Mouse (Mus musculus) hematopoietic stem cell, adult 5-6 weeks (primary cell): ENCODE measurements around the gene Ankrd35. TPM values are rescaled to one million over a fixed set of nuclear protein-coding genes. Genes with fewer than 3 reads are reported as not detected.
"Not testable (repeated sequence)": the region's sequence is repeated elsewhere in the genome, so short reads cannot be mapped to it uniquely, and the experiment has no call there.

Source experiments
- ATAC-seq, 2 experiments: fragments of 125-278 bp in 1 of 2; replicated peaks in 1 of 2; 2 replicates each; pipeline ENCODE4 v1.8.0; 2016 to 2017; ENCODE audit warnings: inconsistent platforms in 2 of 2, mild to moderate bottlenecking in 2 of 2, moderate number of reproducible peaks in 2 of 2, low read depth in 1 of 2, moderate TSS enrichment in 1 of 2; ENCODE audit not compliant: low FRiP score in 2 of 2, poor library complexity in 2 of 2, severe bottlenecking in 2 of 2, insufficient read depth in 1 of 2, low TSS enrichment in 1 of 2
- total RNA-seq: library from RNA; stranded (forward); fragments of 172-1452, 232-1000 nt; gene quantifications from 2 replicates; pipeline ENCODE4 v1.2.3, GENCODE M21; 2017

Gene Ankrd35
- 0.06 TPM in 1 of 2 replicates, not detected in the other for total RNA-seq

GRCm38 (mm10) chr3:96669727-96670468 lies at the start of gene Ankrd35:
Ankrd35 (plus strand) TSS chr3:96670131.
- peak; percentile 96 to 98 for ATAC-seq

- no peak for ATAC-seq
These were observed 46.7 kb upstream of the Ankrd35 start for GRCm38 (mm10) chr3:96623201-96623600.

GRCm38 (mm10) chr3:96629729-96630600 lies 40.0 kb upstream of the Ankrd35 start, which contains the start of gene Rbm8a:
Rbm8a (plus strand) TSS chr3:96629933.
- ATAC-seq = peak; percentile 98 to 99

GRCm38 (mm10) chr3:96632058-96632457 lies 37.9 kb upstream of the Ankrd35 start:
- ATAC-seq = no peak

- no peak for ATAC-seq
These were observed 35.9 kb upstream of the Ankrd35 start for GRCm38 (mm10) chr3:96634015-96634414.

GRCm38 (mm10) chr3:96634928-96635879 lies 34.7 kb upstream of the Ankrd35 start, which contains the start of the genes Pex11b and Gm42957:
Pex11b (plus strand) TSS chr3:96635376.
Gm42957 (plus strand) TSS chr3:96635474.
- peak; percentile 80 to 85 for ATAC-seq

GRCm38 (mm10) chr3:96635906-96636305 lies 34.0 kb upstream of the Ankrd35 start:
- no peak for ATAC-seq

- ATAC-seq = no peak
These were observed 33.5 kb upstream of the Ankrd35 start for GRCm38 (mm10) chr3:96636448-96636847.

GRCm38 (mm10) chr3:96639219-96639618 lies 30.7 kb upstream of the Ankrd35 start:
- ATAC-seq = 0 out of 4 replicates have a peak, but pooled peaks of 1 of the 2 experiments have one; percentile 47

- ATAC-seq = no peak
These were observed 24.8 kb upstream of the Ankrd35 start, which contains the start of gene Itga10 for GRCm38 (mm10) chr3:96645018-96645649. Itga10 (plus strand) TSS chr3:96645584.

GRCm38 (mm10) chr3:96647365-96647764 lies 22.6 kb upstream of the Ankrd35 start:
- ATAC-seq = no peak

- peak in 1 of 2 experiments; percentile 24; a peak in 1 of 4 replicates for ATAC-seq
These were observed 9.0 kb upstream of the Ankrd35 start for GRCm38 (mm10) chr3:96660901-96661300.

- no peak for ATAC-seq
These were observed 7.1 kb upstream of the Ankrd35 start for GRCm38 (mm10) chr3:96662731-96663316.

GRCm38 (mm10) chr3:96663432-96664239 lies 6.3 kb upstream of the Ankrd35 start:
- ATAC-seq = peak; percentile 82

GRCm38 (mm10) chr3:96665732-96666363 lies 4.1 kb upstream of the Ankrd35 start:
- not testable (repeated sequence) for ATAC-seq
